Mouse (Mus musculus) embryonic fibroblast, embryonic 13.5 days (primary cell): ENCODE results near the gene Dtl.

ENCODE experiments used
- CTCF ChIP-seq: IDR thresholded peaks from 2 replicates; pipeline ENCODE4 v1.5.1; 2011; ENCODE audit warnings: mild to moderate bottlenecking, control low read depth, low read length, moderate library complexity, borderline replicate concordance; ENCODE audit not compliant: insufficient read depth
- POLR2A ChIP-seq: IDR thresholded peaks from 2 replicates; pipeline ENCODE4 v1.6.1; 2011; ENCODE audit warnings: low read depth, mild to moderate bottlenecking, control low read depth, low read length, moderate library complexity

DNA sequence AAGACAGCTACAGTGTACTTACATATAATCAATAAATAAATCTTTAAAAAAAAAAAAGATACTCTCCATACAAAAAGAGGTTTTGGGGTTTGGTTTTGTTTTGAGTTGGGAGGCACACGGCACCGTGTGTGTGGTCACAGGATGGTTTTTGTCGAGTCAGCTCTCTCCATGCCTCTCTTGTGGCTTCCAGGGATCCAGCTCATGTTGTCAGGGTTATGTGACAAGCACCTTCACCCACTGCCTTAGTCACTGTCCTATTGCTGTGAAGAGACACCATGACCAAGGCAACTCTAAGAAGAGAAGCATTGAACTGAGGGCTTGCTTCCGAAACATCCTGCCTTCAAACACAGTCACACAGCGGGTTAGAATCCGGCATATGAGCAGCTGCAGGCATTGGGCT is 75.7 kb downstream of the Dtl start:
- TF ChIP-seq CTCF (no peak), POLR2A (no peak)
